Mouse (Mus musculus) heart, postnatal 25 days (tissue): Measurements from ENCODE around the gene Kctd3. TPM values are rescaled to one million over a fixed set of nuclear protein-coding genes. Genes with fewer than 3 reads are reported as not detected.
"Not testable (repeated sequence)": the region's sequence is repeated elsewhere in the genome, so short reads cannot be mapped to it uniquely, and the experiment has no call there.

ENCODE experiments used
- DNase-seq: peaks from one replicate; pipeline ENCODE4 v3.0.0; 2022; ENCODE audit warnings: low spot score
- intact Hi-C: fragments of 180-260 bp; cut with DNase I; formaldehyde crosslinking; loops from one replicate; pipeline ENCODE4 v1.15.1; 2025
- total RNA-seq, 2 experiments: library from RNA; stranded (reverse); gene quantifications; 2 replicates each; pipeline ENCODE4 v1.2.3; 2021

Kctd3 gene
- 10 to 100 TPM; 24.8 to 30.8 TPM for total RNA-seq

DNA sequence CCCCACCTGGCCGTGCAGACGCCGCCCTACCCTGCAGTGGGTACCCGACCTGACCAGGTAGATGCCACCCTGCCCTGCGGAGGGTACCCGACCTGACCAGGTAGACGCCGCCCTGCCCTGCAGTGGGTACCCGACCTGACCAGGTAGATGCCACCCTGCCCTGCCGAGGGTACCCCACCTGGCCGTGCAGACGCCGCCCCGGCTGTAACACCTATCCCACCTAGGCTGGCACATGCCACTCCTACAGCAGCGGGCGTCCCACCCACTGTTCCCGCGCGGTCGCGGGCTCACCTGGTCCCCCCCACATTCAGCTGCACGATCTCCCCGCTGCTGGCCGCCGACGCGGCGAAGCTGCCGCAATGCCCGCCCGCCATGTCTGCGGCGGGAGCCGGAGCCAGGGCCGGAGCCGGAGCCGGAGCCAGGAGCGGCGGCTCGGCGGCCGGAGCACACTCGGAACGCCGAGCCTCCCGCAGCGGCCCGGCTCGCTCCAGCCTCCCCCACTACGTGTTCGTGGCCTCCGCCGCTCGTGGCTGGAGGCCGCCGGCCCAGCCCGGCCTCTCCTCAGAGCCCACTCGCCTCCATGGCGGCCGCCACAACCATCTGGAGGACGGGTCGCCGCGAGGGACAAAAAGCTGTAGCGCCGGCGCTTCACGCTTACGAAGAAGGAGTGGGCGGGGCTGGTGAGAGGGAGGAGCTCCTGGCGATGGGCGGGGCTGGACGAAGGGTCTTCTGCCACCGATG lies at the start of gene Kctd3:
Gene Kctd3 (minus strand): TSS at position 603 of the 741 bp plus-strand sequence.
- intact Hi-C loops = no loop called here
- DNase-seq = peak; percentile 85

DNA sequence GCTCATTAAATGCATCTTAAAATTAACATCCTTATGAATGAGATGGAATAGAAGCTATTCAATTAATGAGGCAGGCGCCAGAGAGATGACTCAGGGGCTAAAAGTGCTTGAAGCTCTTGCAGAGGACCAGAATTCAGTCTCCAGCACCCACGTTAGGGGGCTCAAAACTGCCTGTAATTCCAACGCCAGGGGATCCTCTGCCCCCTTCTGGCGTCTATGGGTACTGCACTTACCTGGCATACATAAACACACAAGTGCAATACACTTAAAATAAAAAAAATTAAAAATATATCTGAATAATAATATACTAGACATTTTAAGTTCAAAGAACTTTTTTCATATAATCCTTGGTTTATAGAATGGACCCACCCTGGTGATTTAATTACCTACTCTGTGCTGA lies 49.8 kb upstream of the Kctd3 start:
- intact Hi-C loops = no loop called here

DNA sequence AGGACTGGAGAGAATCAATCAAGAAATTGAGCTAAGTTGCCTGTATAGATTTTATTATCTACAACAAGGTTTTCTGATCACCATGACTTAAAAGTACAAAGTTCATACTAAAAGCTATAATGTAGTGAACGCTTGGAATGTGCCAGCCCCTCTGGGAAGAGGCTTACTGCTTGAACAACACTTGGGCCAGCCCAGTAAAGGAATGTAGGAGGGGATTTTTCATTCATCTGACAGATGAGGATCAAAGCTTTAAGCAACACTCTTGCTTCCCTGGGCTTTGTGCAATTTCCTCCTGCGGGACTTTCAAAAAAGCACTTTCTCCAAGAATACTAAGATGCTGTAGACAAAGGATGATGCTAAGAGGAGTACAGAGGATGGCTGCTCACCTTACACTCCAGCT lies 48.3 kb upstream of the Kctd3 start:
- no peak for DNase-seq
- intact Hi-C loops = no loop called here

More for the DNA sequence above, 49.8 kb upstream of the Kctd3 start:
- DNase-seq = no peak

DNA sequence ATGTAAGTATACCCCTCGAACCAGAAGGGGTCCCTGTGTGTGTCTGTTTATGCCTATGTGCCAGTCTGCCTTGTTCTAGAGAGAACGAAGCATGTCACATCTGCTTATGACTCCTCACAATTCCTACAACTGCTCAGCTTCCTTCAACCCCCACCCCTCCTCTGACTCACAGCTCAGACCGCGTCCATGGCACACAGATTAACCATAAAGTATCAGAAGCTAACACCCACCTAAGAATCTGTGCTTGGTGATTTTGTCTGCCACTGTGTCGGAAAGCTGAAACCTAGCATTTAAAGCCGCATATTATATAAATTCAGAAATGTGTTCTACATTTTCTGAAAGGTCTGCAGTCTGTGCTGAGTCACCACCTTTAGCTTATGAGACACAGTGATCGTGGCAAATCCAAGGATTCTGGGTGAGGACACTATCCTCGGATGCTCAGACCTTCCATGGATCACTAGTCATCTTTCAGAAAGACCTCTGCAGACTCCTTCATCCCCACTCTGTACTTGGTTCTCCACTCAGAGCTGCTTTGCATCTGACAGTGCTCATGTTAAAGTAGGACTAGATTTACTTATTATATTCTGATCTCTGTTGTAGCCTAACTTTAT lies 47.4 kb upstream of the Kctd3 start:
- no peak for DNase-seq
- intact Hi-C loops = loop anchor here (1.0 kb wide), 1 partner anchor 9 kb away; no protein-coding TSS in a partner anchor

DNA sequence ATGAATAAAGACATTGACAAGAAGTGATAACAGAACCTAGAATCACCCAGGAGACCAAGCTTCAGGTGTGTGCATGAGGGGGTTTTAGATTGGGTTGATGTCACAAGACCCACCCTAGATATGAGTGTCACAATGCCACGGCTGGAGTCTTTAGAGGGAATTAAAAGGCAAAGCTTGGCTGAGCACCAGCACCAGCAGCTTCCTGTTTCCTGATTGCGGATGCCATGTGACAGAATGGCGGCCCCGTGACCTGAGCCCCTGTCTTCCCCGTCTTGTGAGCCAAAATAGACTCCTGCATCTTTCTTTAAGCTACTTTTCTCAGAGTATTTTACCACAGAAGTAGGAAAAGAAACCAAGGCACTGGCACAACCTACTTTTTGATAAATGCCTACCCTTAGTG lies 46.5 kb upstream of the Kctd3 start:
- intact Hi-C loops = loop anchor here (1.0 kb wide), 1 partner anchor 10 kb away; no protein-coding TSS in a partner anchor
- no peak for DNase-seq

DNA sequence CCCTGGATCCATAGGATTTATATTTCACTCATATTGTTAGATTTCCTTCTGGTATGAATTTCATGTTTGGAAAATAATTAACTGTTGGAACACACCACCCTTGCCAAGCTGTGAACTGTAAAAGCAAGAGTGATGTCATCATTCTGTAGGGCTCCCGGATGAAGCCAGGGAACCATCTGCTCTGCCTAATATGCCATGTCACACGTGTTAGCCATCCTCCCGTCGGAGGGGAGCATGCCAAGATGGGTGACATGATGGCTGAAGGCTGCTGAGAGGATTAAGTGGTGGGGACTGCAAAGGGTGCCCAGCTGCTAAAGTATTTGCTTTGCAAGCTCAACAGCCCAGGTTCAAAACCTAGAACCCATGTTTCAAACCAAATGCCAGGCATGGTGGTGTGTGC lies 44.5 kb upstream of the Kctd3 start:
- DNase-seq = no peak
- intact Hi-C loops = no loop called here

DNA sequence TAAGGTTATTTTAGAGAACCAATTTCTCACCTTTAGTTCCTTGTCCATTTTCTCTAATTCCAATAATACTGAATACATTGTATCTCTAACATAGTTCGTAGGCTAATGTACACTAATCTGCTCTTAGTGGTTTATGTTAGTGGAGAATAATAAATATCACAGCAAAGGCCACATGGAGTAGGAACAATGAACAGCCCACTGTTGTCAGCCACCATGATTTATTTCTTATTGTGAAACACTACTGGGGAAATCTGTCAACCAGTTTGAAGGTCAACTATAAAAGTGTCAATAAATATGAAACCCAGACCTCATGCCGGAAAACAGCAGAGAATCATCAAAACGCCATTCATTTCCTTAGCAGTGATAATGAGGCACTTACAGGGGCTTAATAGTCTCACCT lies 42.5 kb upstream of the Kctd3 start:
- no peak for DNase-seq
- intact Hi-C loops = no loop called here

DNA sequence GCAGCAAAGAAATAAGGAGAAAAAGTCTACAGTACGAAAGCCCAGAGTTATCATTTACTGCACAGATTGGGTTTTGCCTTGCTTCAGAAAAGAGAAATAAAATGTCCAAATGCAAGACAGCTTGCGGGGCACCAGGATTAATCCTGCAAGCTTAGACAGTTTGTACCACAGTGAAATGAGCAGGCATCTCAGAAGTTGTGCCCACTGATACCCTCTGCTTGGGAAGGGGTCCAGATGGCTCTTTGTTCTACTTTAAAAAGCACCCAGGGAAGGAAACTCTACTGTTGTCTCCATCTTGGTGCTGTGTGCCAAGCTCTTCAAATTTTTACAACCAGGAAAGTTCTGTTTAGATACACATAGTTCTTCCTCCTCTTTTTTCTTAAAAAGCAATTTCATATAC lies 40.7 kb upstream of the Kctd3 start:
- intact Hi-C loops = loop anchor here (10.0 kb wide), 1 partner anchor 116 kb away; no protein-coding TSS in a partner anchor
- DNase-seq = no peak

DNA sequence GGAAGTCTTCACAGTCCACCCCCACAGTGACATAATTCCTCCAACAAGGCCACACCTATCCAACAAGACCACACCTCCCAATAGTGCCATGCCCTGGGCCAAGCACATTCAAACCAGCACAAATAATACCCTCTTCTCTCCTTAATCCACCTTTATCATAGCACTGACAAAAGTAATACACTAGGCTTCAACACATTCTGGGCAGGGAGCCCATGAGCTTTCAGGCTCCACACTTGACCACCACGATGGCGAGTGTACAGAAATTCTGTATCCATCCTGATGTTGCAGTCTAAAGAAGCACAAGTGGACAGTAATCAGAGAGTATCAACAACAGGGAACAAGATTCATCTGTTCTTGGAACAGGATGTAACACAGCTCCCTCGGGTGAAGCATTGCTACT lies 40.3 kb upstream of the Kctd3 start:
- intact Hi-C loops = loop anchor here (10.0 kb wide), 1 partner anchor 117 kb away; no protein-coding TSS in a partner anchor
- DNase-seq = no peak

DNA sequence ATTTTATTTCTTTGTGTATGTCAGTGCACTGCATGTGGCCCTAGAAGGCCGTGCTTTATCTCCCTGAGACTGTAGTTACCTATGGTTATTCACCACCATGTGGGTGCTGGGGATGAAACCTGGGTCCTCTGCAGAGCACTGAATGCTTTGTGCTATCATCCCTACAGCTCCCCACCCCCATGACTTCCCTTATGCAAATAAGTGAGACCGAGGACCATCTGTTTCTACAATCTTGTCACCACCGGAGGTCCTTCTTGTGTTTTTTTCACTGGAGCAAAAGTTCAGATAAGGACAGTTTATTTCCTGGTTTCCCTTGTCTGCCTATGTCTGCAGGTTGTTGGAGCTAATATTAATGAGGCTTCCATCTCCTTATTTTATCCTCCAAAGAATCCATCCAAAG lies 39.2 kb upstream of the Kctd3 start:
- intact Hi-C loops = loop anchor here (10.0 kb wide), 1 partner anchor 118 kb away; no protein-coding TSS in a partner anchor
- no peak for DNase-seq

DNA sequence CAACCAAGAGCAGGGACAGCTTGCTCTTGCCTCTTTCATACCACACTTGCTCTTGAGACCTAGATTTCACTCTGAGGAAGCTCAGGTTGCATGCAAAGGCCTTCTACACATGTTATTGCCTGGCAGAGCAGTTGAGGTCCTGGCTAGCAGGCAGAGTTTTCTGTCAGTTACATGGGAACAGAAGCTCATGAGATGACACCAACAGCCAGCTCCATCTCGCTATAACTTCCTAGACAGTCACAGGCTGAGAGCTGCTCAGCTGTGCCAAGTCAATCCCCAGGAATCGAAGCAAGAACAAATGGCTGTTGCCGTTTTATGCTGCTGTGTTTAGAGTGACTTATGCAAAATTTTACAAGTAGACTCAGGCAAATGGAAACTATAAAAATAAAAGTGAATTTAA lies 38.7 kb upstream of the Kctd3 start:
- intact Hi-C loops = loop anchor here (10.0 kb wide), 1 partner anchor 118 kb away; no protein-coding TSS in a partner anchor
- DNase-seq = no peak

DNA sequence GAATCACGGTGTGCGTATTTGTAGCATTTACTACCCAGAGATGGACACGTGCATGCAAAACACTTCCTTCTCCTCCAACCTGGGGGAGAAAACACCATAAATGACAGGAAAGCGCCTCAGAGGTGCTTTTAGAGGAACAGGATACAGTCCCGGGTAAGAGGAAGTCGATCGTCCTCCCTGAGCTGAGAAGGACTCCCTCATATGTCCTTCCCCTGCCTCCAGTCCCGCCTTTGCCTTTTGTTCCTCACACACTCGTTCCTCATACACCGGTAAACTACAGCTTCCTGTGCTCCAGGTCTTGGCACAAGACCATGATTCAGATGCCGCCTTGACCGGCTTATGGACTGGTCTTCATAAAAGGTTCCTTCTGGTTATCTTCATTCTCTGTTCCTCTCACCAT lies 33.6 kb upstream of the Kctd3 start:
- peak; percentile 3 for DNase-seq
- intact Hi-C loops = loop anchor here (10.0 kb wide), 1 partner anchor 124 kb away; no protein-coding TSS in a partner anchor

DNA sequence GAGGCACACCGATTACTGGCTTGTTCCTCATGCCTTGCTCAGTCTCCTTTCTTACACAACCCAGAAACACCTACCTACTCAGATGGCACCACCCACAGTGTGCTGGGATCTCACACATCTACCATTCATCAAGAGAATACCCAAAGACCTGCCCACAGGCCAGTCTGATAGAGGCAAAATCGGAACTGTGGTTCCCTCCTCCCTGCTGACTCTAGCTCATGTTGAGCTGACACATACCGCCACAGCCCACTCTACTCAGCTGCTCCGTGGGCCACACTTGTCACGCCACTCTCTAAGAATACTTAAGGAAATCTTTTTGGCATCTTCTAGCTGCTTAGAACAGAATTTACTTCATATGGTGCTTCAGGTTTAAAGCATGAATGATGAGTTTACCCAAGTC lies 31.7 kb upstream of the Kctd3 start:
- intact Hi-C loops = no loop called here
- DNase-seq = no peak

DNA sequence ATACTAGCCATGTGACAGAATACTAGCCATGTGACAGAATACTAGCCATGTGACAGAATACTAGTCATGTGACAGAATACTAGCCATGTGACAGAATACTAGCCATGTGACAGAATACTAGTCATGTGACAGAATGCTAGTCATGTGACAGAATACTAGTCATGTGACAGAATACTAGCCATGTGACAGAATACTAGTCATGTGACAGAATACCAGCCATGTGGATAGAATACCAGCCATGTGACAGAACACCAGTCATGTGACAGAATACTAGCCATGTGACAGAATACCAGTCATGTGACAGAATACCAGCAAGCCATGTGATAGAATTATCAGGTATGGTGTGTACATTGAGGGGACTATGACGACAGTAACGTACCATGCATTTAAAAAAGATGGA lies 25.2 kb upstream of the Kctd3 start:
- intact Hi-C loops, DNase-seq: not testable (repeated sequence)

DNA sequence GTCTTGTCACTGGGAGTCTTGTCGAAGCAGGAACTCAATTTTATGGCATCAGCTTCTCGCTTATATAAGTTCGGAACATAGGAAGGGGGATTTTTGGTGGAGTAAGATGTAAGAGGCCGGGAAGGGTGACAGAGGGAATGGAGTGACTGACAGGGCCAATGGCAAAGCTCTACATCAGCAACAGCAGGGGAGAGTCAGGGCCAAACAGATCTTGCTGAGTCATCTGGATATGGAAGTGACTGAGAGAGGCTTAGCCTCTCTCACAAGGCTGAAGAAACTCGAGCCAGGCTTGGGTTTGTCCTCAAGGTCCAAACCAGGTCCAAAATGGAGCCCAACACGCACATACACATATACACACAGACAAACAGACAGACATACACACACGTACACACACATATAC lies 23.3 kb upstream of the Kctd3 start:
- no peak for DNase-seq

DNA sequence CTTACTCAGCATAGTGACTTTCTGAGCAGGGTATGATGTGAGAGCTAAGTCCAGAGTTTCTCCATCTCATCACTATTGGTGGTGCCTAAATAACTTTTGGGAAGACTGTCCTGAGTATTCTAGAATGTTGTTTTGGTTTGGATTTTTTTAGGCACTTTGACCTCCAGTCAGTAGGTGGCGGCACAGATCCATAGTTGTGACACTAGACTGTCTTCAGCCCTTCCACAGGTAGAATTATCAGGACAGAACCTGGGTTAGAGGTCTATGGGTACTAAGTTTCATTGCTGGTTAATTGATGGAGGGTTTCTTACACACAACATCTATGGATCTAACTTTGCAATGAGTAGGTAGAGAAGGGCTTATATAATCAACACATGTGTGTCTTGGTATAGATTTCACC lies 20.6 kb upstream of the Kctd3 start:
- DNase-seq = no peak
- intact Hi-C loops = loop anchor here (1.0 to 5.0 kb wide), 5 partner anchors 54 to 649 kb away; no protein-coding TSS in a partner anchor

More for the DNA sequence above, 23.3 kb upstream of the Kctd3 start:
- intact Hi-C loops = no loop called here

DNA sequence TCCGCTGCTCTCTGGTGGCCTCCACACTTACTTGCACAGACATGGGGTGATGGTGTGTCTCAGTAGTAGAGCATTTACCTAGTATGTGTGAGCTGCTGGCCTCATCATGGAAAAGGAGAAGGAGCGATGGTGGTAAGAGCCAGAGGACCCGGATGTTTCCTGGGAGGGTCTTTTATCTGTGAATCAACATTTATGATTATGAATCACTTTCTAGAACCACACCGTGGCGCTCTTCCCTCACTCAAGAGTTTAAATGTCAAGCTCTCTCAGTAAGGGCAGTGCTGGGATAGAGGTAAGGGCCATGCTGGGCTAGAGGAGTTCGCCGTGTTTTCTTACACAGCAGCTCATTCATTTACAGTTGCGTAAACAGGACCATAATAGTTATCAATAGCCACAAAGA lies 19.2 kb upstream of the Kctd3 start:
- no peak for DNase-seq
- intact Hi-C loops = loop anchor here (5.0 kb wide), 4 partner anchors 55 to 650 kb away; no protein-coding TSS in a partner anchor

DNA sequence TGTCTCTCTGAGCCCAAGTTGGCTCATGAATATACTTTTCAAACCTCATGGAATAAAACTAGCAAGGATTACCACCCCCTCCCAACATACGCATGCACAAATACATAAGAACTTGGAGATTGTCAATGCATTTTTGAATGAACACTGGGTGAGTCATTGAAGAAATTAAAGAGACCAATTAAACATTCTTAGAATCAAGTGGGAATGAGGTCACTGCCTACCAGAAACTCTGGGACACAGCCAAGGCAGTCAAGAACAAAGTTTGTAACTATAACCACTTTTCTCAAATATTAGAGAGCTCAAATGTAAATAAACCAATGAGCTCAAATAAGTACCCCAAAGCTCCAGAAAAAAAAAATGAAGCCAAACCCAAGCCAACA lies 16.1 kb upstream of the Kctd3 start:
- DNase-seq = no peak
- intact Hi-C loops = loop anchor here (1.0 kb wide), 1 partner anchor 557 kb away; no protein-coding TSS in a partner anchor

DNA sequence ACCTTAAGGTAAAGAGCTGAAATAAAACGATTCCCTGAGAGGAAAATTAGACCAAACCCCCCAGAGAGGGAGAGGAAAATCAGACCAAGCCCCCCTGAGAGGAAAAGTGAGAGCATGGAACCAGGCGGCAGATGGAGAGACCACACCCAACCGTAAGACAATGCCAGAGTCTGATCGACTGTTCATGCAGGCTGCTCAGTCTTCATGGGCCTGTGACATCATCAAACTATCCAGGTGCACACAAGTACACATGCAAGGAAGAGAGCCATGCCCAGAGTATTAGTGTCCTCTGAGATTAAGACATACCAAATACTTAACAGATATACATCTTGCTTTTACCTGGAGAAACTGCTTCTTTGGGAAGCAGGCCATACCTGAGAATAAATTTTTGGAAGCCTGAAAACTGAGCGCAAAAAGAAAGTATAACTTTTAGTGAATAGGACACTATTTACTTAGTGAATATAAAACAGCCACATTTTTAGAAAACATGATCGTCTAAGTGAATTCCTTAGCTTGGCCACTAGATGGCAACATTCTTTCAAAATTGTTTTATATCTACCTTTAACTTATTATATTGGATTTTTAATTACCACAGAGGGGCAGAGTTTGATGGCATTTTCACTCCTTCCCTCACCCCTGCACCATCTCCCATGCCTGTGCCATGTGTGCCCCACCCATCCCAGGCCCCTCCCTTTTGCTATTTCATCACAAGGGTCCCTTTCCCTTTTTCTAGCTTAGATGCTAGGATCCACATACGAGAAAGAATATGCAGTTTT lies 15.5 kb upstream of the Kctd3 start:
- no peak for DNase-seq
- intact Hi-C loops = loop anchor here (1.0 kb wide), 1 partner anchor 557 kb away; no protein-coding TSS in a partner anchor

DNA sequence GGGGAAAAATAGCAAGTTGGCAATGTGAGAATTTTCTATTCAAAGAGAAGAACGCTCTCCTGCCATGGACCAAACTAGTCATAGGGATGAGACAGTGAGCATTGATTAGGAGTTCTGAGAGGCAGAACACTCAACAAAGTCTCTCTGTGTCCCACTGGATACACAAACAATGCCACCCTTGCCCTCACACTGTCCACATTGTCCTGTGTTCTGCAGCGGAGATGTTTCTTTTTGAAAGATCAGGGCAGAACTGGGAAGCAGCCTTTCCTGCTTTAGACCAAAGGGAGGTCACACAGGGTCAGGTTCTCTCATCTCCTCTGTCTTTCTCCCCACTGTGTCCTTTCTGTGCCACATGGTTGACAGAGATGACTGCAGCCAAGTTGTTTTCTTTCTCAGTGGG lies 7.7 kb upstream of the Kctd3 start:
- intact Hi-C loops = no loop called here

More for the DNA sequence above, 7.7 kb upstream of the Kctd3 start:
- no peak for DNase-seq
